ENCODE assay signal across 10 mouse cellular contexts in genomic region chr12:71976361-71976960, GRCm38 (mm10).
A peak's percentile ranks its signal among the peaks of the same experiment; 100 is the strongest.
DNase-seq lines count a peak whose midpoint lies in the region; ATAC-seq and TF ChIP-seq lines count a peak whose summit lies in the region.
"Had no signal": no experiment of that assay in that cellular context is flagged by ENCODE, and none has a peak within 500 bp of the region (broad histone marks: within the 10 kb centered on the region; RNA-seq: fewer than 3 reads in every experiment).

No protein-coding gene starts in this region.

- DNase-seq in hindbrain, embryonic 11.5 days (ENCODE audit: low spot score): no peak
- peak; percentile 17 for DNase-seq in ovary, postnatal 36 days (ENCODE audit: low spot score)
- no peak for DNase-seq in ovary, adult 18-20 months (ENCODE audit: low spot score)
- peak; percentile 45 for DNase-seq in forebrain, postnatal 0 days
- DNase-seq in liver: no peak
- DNase-seq: liver, embryonic 13.5 days had no signal

- peaks cover 8% of the 10 kb centered on the region for H3K4me1 ChIP-seq in hindbrain, embryonic 15.5 days (replicated peaks)
- no peaks in the 10 kb centered on the region for H3K4me1 ChIP-seq in hindbrain, embryonic 11.5 days (replicated peaks; ENCODE audit: control insufficient read depth, insufficient read depth, low read length)
- H3K4me1 ChIP-seq in forebrain, postnatal 0 days (ENCODE audit: insufficient read depth): peaks cover 21% of the 10 kb centered on the region
- H3K4me1 ChIP-seq: neural tube, embryonic 12.5 days had no signal

- no peak overlapping the region for H3K4me2 ChIP-seq in hindbrain, embryonic 15.5 days
- H3K4me2 ChIP-seq in hindbrain, embryonic 11.5 days (replicated peaks; ENCODE audit: low read depth, low read length): no peak overlapping the region
- H3K4me2 ChIP-seq in forebrain, postnatal 0 days (ENCODE audit: low read depth): no peak overlapping the region
- H3K4me2 ChIP-seq: liver, embryonic 13.5 days; neural tube, embryonic 12.5 days had no signal

- no peak overlapping the region for H3K4me3 ChIP-seq in hindbrain, embryonic 15.5 days
- H3K4me3 ChIP-seq in hindbrain, embryonic 11.5 days (ENCODE audit: low read depth, low read length): no peak overlapping the region
- no peak overlapping the region for H3K4me3 ChIP-seq in forebrain, postnatal 0 days (ENCODE audit: low read depth, low read length)
- H3K4me3 ChIP-seq: liver, embryonic 13.5 days; neural tube, embryonic 12.5 days had no signal

- no peaks in the 10 kb centered on the region for H3K27me3 ChIP-seq in hindbrain, embryonic 15.5 days
- H3K27me3 ChIP-seq in hindbrain, embryonic 11.5 days (ENCODE audit: control insufficient read depth, insufficient read depth, low read length): no peaks in the 10 kb centered on the region
- H3K27me3 ChIP-seq in forebrain, postnatal 0 days (ENCODE audit: insufficient read depth, low read length): no peaks in the 10 kb centered on the region
- H3K27me3 ChIP-seq: liver, embryonic 13.5 days; neural tube, embryonic 12.5 days had no signal

- ATAC-seq in hindbrain, embryonic 15.5 days (ENCODE audit: low FRiP score, low read depth): no peak
- no peak for ATAC-seq in hindbrain, embryonic 11.5 days (ENCODE audit: low FRiP score)
- peak; percentile 34 for ATAC-seq in forebrain, postnatal 0 days
- no peak for ATAC-seq in erythroid progenitor cell, adult 5-6 weeks (replicated peaks; ENCODE audit: low FRiP score, poor library complexity, severe bottlenecking)

- TF ChIP-seq CTCF in forebrain, postnatal 0 days (IDR thresholded peaks at IDR 0.05; ENCODE audit: low read depth): no peak

- H3K9ac ChIP-seq in hindbrain, embryonic 15.5 days: no peak overlapping the region
- no peak overlapping the region for H3K9ac ChIP-seq in hindbrain, embryonic 11.5 days (ENCODE audit: low read depth, low read length)
- H3K9ac ChIP-seq in forebrain, postnatal 0 days: no peak overlapping the region
- H3K9ac ChIP-seq: liver, embryonic 13.5 days; neural tube, embryonic 12.5 days had no signal

- no peaks in the 10 kb centered on the region for H3K9me3 ChIP-seq in hindbrain, embryonic 15.5 days
- no peaks in the 10 kb centered on the region for H3K9me3 ChIP-seq in hindbrain, embryonic 11.5 days (ENCODE audit: control insufficient read depth, low read length)
- H3K9me3 ChIP-seq in forebrain, postnatal 0 days (ENCODE audit: low read length): no peaks in the 10 kb centered on the region
- H3K9me3 ChIP-seq: G1E; liver, embryonic 13.5 days; neural tube, embryonic 12.5 days had no signal

- H3K27ac ChIP-seq in hindbrain, embryonic 15.5 days (replicated peaks): 0 out of 2 replicates have a peak overlapping the region, but pooled peaks have one; percentile 14
- no peak overlapping the region for H3K27ac ChIP-seq in hindbrain, embryonic 11.5 days (ENCODE audit: low read depth, low read length)
- peak overlapping the region; percentile 62; the same call in 1 of the 2 replicates for H3K27ac ChIP-seq in forebrain, postnatal 0 days (ENCODE audit: low read depth, low read length)
- H3K27ac ChIP-seq: liver, embryonic 13.5 days; neural tube, embryonic 12.5 days had no signal

- H3K36me3 ChIP-seq in hindbrain, embryonic 15.5 days: peaks cover 50% of the 10 kb centered on the region
- peaks cover 4% of the 10 kb centered on the region; the same call in 1 of the 2 replicates for H3K36me3 ChIP-seq in hindbrain, embryonic 11.5 days (ENCODE audit: control insufficient read depth, insufficient read depth, low read length)
- peaks cover 49% of the 10 kb centered on the region for H3K36me3 ChIP-seq in forebrain, postnatal 0 days (ENCODE audit: insufficient read depth)

- 60% methylated on average over 7 of the region's 7 CpGs for WGBS in hindbrain, embryonic 15.5 days
- 63% methylated on average over 7 of the region's 7 CpGs for WGBS in hindbrain, embryonic 11.5 days
- WGBS in forebrain, postnatal 0 days: 18% methylated on average over 7 of the region's 7 CpGs

Comparison
In these comparisons a context has a peak if more than half of its experiments do, and no peak if none do; other contexts are left out.
1. DNase-seq: peak in ovary, postnatal 36 days (single experiment) and forebrain, postnatal 0 days (single experiment); none in hindbrain, embryonic 11.5 days (single experiment), ovary, adult 18-20 months (single experiment) and liver (single experiment).